Mouse (Mus musculus): Measurements from ENCODE around the gene Sptlc2. TPM values are rescaled to one million over a fixed set of nuclear protein-coding genes. Genes with fewer than 3 reads are reported as not detected.

The Sptlc2 gene
- polyA plus RNA-seq, 1 experiment from 2014 or later, result 72.8 TPM

DNA sequence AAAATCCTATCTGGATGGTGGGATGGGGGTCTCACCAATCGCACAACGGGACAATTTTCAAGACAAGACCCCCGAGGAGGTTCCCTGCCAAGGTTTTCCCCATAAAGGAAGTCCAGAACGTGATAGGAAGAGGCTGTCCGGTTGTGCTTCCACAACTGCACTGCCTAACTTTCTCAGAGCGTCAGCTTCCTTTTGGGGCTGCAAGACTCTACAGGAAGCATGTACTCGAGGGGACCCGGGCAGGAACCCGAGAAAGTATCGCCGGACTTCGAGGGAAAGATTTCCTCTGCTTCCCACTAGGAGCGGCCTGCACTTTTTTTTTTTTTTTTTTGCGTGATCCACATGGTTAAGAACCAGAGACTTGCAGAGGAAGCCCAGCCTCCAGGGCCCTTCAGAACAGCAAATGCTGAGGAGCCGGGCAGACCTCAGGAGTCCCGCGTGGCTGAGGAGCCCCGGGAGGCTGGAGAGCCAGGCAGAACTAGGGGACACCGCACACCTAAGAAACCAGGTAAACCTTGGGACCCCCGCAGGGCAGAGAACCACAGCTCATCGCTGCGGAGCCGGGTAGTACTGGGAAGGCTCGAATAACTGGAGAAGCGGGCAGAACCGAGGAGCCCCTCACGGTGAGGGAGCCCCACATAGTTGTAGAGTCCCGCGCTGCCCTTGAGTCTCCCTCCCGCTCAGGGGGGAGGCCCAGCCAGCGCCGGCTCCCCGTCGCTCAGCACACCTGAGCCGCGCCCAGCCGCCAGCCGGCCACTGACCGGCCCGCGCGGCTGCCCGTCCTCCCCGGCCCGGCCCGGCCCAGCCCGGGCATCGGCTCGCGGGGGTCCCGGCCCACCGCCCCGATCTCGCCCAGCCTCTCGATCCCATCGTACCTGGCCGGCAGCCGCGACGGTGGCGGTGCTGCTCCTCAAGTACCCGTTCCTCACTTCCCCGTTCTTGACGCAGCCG lies 709 bp downstream of the Sptlc2 start:
- peaks cover 14% of the 10 kb centered on the region for H3K4me1 ChIP-seq (ENCODE audit: control insufficient read depth, insufficient read depth, low read length)
- ATAC-seq, result peak; percentile 60
- WGBS, result under 1% methylated on average over 45 of the region's 65 CpGs

DNA sequence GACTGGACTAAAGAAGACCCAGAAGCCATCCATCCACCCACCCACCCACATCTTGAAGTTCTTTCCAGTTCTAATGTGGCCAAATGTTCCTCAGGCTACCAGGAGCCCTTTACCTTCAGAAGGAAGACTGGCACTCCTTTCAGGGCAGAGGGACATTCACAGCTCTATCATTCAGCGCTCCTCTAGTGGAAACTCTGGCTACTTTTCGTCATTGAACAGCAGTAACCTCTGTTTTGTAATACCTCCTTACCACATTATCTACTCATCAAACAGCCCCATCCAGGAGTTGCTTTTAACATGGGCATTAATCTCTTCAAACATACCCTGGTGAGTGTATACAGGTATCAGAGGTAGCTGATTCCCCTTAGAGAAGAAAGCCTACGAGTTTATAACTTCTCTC lies 3.1 kb downstream of the Sptlc2 start:
- no peak for ATAC-seq
- Histone ChIP-seq H3K9ac (ENCODE audit: low read depth, low read length) (no peak overlapping the region), H3K4me2 (ENCODE audit: low read length) (no peak overlapping the region), H3K27ac (ENCODE audit: low read length) (no peak overlapping the region), H3K4me3 (ENCODE audit: low read depth, low read length) (no peak overlapping the region), H3K36me3 (ENCODE audit: control insufficient read depth, insufficient read depth, low read length) (no peaks in the 10 kb centered on the region), H3K9me3 (replicated peaks; ENCODE audit: control insufficient read depth, low read length, poor library complexity, severe bottlenecking) (no peaks in the 10 kb centered on the region), H3K4me1 (ENCODE audit: control insufficient read depth, insufficient read depth, low read length) (peaks cover 14% of the 10 kb centered on the region), H3K27me3 (ENCODE audit: control insufficient read depth, insufficient read depth, low read depth, low read length) (no peaks in the 10 kb centered on the region)
- WGBS, result 94% methylated on average over 3 of the region's 3 CpGs

More for the DNA sequence above, 709 bp downstream of the Sptlc2 start:
- Histone ChIP-seq H3K9ac (ENCODE audit: low read depth, low read length) (peak overlapping the region; percentile 96), H3K9me3 (replicated peaks; ENCODE audit: control insufficient read depth, low read length, poor library complexity, severe bottlenecking) (no peaks in the 10 kb centered on the region), H3K27ac (ENCODE audit: low read length) (peak overlapping the region; percentile 84), H3K4me3 (ENCODE audit: low read depth, low read length) (peak overlapping the region; percentile 99), H3K27me3 (ENCODE audit: control insufficient read depth, insufficient read depth, low read depth, low read length) (no peaks in the 10 kb centered on the region), H3K4me2 (ENCODE audit: low read length) (peak overlapping the region; percentile 95), H3K36me3 (ENCODE audit: control insufficient read depth, insufficient read depth, low read length) (no peaks in the 10 kb centered on the region)

DNA sequence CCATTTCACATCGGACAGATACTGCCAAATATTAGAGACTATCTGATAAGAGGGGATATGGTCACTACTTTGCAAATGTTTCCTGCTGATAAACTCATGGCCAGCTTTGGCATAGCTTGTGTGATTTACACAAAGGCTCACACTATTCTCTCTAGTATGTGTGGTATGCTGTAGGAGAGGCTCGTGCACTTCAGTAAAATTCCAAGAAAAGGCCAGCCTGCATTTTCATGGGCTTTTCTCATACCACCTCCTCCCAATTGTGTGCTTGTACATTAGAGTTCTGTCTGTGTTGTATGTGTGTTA lies 6.8 kb downstream of the Sptlc2 start:
- 87% methylated on average over 2 of the region's 2 CpGs for WGBS
- Histone ChIP-seq H3K4me3 (ENCODE audit: low read depth, low read length) (no peak overlapping the region), H3K9ac (ENCODE audit: low read depth, low read length) (no peak overlapping the region), H3K27me3 (ENCODE audit: control insufficient read depth, insufficient read depth, low read depth, low read length) (no peaks in the 10 kb centered on the region), H3K4me1 (ENCODE audit: control insufficient read depth, insufficient read depth, low read length) (peaks cover 5% of the 10 kb centered on the region), H3K9me3 (replicated peaks; ENCODE audit: control insufficient read depth, low read length, poor library complexity, severe bottlenecking) (no peaks in the 10 kb centered on the region), H3K4me2 (ENCODE audit: low read length) (no peak overlapping the region), H3K27ac (ENCODE audit: low read length) (no peak overlapping the region), H3K36me3 (ENCODE audit: control insufficient read depth, insufficient read depth, low read length) (no peaks in the 10 kb centered on the region)
- no peak for ATAC-seq

DNA sequence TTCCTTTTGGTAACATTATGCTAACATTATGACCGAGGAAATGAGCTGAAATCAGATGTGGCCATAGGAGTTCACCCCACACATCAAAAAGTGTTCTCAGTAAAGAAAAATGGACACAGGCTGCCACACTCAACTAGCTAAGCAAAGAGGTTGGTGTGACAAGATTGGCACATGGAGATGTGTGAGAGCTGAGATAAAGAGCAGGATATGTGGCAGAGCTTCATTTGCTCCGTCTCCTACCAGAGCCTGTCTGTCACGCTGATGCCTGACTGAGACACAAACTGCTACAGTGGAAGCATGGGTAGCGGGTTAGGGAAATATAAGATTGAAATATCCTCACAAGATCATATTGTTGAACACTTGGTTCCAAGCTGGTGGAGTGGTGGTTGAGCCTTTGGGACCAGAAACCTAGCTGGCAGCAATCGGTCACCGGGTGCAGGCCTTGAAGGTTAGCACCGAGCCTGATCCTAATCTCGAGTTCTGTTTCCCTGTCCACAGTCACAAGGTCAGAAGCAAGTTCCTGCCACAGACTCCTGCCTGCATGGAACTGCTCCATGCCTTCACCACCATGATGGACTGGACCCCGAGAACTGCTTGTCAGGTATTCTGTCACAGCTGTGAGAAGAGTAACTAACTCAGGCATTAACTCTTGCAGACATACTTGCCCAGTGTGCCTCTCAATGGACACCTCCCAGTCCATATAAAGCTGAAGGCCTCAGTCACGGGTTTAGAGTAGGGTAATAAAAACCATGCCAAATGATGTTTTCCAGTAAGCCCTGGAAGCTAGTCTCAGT lies 7.4 kb downstream of the Sptlc2 start:
- Histone ChIP-seq H3K4me2 (ENCODE audit: low read length) (no peak overlapping the region), H3K27ac (ENCODE audit: low read length) (no peak overlapping the region), H3K27me3 (ENCODE audit: control insufficient read depth, insufficient read depth, low read depth, low read length) (no peaks in the 10 kb centered on the region), H3K4me3 (ENCODE audit: low read depth, low read length) (no peak overlapping the region), H3K4me1 (ENCODE audit: control insufficient read depth, insufficient read depth, low read length) (no peaks in the 10 kb centered on the region), H3K9me3 (replicated peaks; ENCODE audit: control insufficient read depth, low read length, poor library complexity, severe bottlenecking) (no peaks in the 10 kb centered on the region), H3K36me3 (ENCODE audit: control insufficient read depth, insufficient read depth, low read length) (no peaks in the 10 kb centered on the region), H3K9ac (ENCODE audit: low read depth, low read length) (no peak overlapping the region)
- 90% methylated on average over 10 of the region's 10 CpGs for WGBS
- no peak for ATAC-seq

DNA sequence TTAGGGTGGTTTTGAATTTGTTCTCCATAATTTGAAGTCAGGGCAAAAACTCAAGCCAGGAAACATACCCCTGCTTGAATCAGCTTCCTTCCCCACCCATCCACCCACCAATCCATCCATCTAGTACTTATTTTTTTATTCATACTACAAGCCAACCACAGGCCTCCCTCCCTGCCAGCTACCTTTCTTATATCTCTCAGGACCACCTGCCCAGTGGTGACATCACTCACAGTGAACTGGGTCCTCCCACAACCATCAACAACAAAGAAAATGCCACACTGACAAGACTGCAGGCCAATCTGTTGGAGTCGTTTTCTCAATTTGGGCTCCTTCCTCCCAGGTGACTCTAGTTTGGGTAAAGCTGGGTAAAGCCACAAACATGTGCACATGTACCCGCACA lies 8.7 kb downstream of the Sptlc2 start:
- Histone ChIP-seq H3K36me3 (ENCODE audit: control insufficient read depth, insufficient read depth, low read length) (no peaks in the 10 kb centered on the region), H3K4me3 (ENCODE audit: low read depth, low read length) (no peak overlapping the region), H3K27me3 (ENCODE audit: control insufficient read depth, insufficient read depth, low read depth, low read length) (no peaks in the 10 kb centered on the region), H3K4me1 (ENCODE audit: control insufficient read depth, insufficient read depth, low read length) (no peaks in the 10 kb centered on the region), H3K27ac (ENCODE audit: low read length) (no peak overlapping the region), H3K9ac (ENCODE audit: low read depth, low read length) (no peak overlapping the region), H3K4me2 (ENCODE audit: low read length) (no peak overlapping the region), H3K9me3 (replicated peaks; ENCODE audit: control insufficient read depth, low read length, poor library complexity, severe bottlenecking) (no peaks in the 10 kb centered on the region)
- ATAC-seq, result no peak
- WGBS, result 93% methylated on average over 2 of the region's 2 CpGs

DNA sequence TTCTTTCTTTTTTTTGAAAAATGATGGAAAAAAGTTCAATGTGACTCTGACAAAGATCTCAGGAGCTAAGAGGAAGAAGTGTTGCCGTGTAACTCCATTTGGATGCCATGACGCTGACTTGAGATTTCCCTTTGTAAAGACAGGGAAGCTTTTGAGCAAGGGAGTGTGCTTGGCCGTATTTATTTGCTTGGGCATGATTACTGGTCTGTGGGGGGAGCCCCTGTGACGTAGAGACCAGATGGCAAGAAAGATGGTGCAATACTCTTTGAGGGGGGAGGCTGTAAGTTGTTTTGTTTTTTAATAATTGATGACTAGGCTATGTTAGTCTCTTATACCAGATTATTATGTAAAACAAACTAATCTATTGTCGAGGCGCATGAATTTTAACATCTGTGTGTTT lies 14.0 kb downstream of the Sptlc2 start:
- H3K9me3 ChIP-seq (replicated peaks; ENCODE audit: control insufficient read depth, low read length, poor library complexity, severe bottlenecking), result no peaks in the 10 kb centered on the region
- no peaks in the 10 kb centered on the region for H3K36me3 ChIP-seq (ENCODE audit: control insufficient read depth, insufficient read depth, low read length)
- no peaks in the 10 kb centered on the region for H3K4me1 ChIP-seq (ENCODE audit: control insufficient read depth, insufficient read depth, low read length)
- no peaks in the 10 kb centered on the region for H3K27me3 ChIP-seq (ENCODE audit: control insufficient read depth, insufficient read depth, low read depth, low read length)
- H3K9ac ChIP-seq (ENCODE audit: low read depth, low read length), result no peak overlapping the region
- no peak for ATAC-seq
- WGBS, result 88% methylated on average over 6 of the region's 6 CpGs
- no peak overlapping the region for H3K27ac ChIP-seq (ENCODE audit: low read length)
- H3K4me2 ChIP-seq (ENCODE audit: low read length), result no peak overlapping the region
- no peak overlapping the region for H3K4me3 ChIP-seq (ENCODE audit: low read depth, low read length)

DNA sequence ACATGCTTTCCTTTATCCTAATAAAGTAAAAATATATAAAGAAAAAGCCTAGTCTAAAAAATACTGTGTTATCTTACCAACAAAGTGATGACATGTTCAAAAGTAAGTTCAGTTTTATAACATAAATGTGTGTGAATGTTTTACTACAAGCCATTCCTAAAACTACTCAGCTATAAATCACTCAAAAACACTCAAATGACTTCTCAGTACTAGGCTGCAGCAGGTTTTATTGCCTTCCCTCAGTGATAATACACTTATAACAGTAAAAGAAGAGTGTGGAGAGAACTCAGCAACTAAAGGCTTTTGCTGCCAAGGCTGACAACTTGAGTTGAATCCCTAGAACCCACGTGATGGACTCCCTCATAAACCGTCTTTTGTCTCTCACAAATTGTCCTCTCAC lies 18.8 kb downstream of the Sptlc2 start:
- ATAC-seq, result no peak
- 77% methylated on average over 2 of the region's 2 CpGs for WGBS
- Histone ChIP-seq H3K36me3 (ENCODE audit: control insufficient read depth, insufficient read depth, low read length) (peaks cover 8% of the 10 kb centered on the region), H3K9me3 (replicated peaks; ENCODE audit: control insufficient read depth, low read length, poor library complexity, severe bottlenecking) (no peaks in the 10 kb centered on the region), H3K27ac (ENCODE audit: low read length) (no peak overlapping the region), H3K9ac (ENCODE audit: low read depth, low read length) (no peak overlapping the region), H3K4me2 (ENCODE audit: low read length) (no peak overlapping the region), H3K27me3 (ENCODE audit: control insufficient read depth, insufficient read depth, low read depth, low read length) (no peaks in the 10 kb centered on the region), H3K4me1 (ENCODE audit: control insufficient read depth, insufficient read depth, low read length) (no peaks in the 10 kb centered on the region), H3K4me3 (ENCODE audit: low read depth, low read length) (no peak overlapping the region)

DNA sequence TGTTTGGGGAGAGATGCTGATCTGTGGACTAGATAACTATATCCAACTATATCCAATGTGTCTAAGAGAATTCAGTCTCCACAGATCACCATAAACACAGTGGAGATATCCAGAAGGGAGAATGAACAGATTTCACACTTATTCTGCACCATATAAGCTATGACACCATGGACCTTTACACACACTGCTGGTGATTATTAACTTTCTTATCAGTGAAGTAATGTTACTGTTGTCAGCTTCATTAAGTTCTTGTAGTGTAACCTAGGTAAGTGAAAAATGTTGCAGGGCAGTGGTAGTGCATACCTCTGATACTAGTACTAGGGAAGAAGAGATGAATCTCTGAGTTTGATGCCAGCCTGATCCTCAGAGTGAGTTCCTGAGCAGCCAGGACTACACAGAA lies 20.1 kb downstream of the Sptlc2 start:
- H3K4me3 ChIP-seq (ENCODE audit: low read depth, low read length), result no peak overlapping the region
- no peak for ATAC-seq

DNA sequence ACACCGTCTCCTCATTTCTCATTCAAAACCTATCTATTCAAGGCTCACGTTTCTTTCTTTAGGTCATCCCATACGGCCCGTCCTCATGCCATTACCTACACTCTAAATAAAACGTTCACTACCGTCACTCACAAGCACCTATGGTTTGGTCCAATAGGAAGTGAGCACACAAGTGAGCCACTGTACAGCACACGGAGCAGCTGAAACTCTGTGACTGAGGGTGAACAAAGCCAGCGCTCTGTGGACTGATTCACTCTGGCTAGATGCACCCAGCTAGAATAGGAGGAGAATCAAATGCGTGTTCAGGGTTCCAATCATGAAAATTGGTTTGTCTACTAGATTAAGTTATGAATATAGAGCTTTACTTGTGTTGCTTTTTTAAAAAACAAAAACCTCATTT lies 22.5 kb downstream of the Sptlc2 start:
- no peaks in the 10 kb centered on the region for H3K4me1 ChIP-seq (ENCODE audit: control insufficient read depth, insufficient read depth, low read length)
- no peak overlapping the region for H3K4me3 ChIP-seq (ENCODE audit: low read depth, low read length)
- no peak overlapping the region for H3K27ac ChIP-seq (ENCODE audit: low read length)
- H3K9ac ChIP-seq (ENCODE audit: low read depth, low read length), result no peak overlapping the region
- ATAC-seq, result no peak
- peaks cover 8% of the 10 kb centered on the region for H3K36me3 ChIP-seq (ENCODE audit: control insufficient read depth, insufficient read depth, low read length)
- 80% methylated on average over 9 of the region's 9 CpGs for WGBS
- H3K9me3 ChIP-seq (replicated peaks; ENCODE audit: control insufficient read depth, low read length, poor library complexity, severe bottlenecking), result no peaks in the 10 kb centered on the region
- no peaks in the 10 kb centered on the region for H3K27me3 ChIP-seq (ENCODE audit: control insufficient read depth, insufficient read depth, low read depth, low read length)
- no peak overlapping the region for H3K4me2 ChIP-seq (ENCODE audit: low read length)

More for the DNA sequence above, 20.1 kb downstream of the Sptlc2 start:
- H3K36me3 ChIP-seq (ENCODE audit: control insufficient read depth, insufficient read depth, low read length), result peaks cover 8% of the 10 kb centered on the region
- no peaks in the 10 kb centered on the region for H3K27me3 ChIP-seq (ENCODE audit: control insufficient read depth, insufficient read depth, low read depth, low read length)
- H3K9me3 ChIP-seq (replicated peaks; ENCODE audit: control insufficient read depth, low read length, poor library complexity, severe bottlenecking), result no peaks in the 10 kb centered on the region
- H3K27ac ChIP-seq (ENCODE audit: low read length), result no peak overlapping the region
- no peak overlapping the region for H3K4me2 ChIP-seq (ENCODE audit: low read length)
- H3K9ac ChIP-seq (ENCODE audit: low read depth, low read length), result no peak overlapping the region
- no peaks in the 10 kb centered on the region for H3K4me1 ChIP-seq (ENCODE audit: control insufficient read depth, insufficient read depth, low read length)

All from midbrain, embryonic 16.5 days (tissue).